Mouse (Mus musculus) erythroid progenitor cell, adult 5-6 weeks (primary cell): ENCODE measurements around the gene Foxd2. TPM values are rescaled to one million over a fixed set of nuclear protein-coding genes. Genes with fewer than 3 reads are reported as not detected.

Experiments used
- ATAC-seq: replicated peaks from 2 replicates; pipeline ENCODE4 v1.8.0; 2016; ENCODE audit warnings: moderate number of reproducible peaks, mild to moderate bottlenecking, moderate TSS enrichment, inconsistent platforms; ENCODE audit not compliant: poor library complexity, low FRiP score, severe bottlenecking
- total RNA-seq, 2 experiments: library from RNA; stranded (forward) in 1 of 2; stranded (reverse) in 1 of 2; fragments of 150-400 nt in 1 of 2; fragments of 186-747, 209-891 nt in 1 of 2; gene quantifications; 2 replicates each; pipeline versions ENCODE4 v1.2.3 to v1.2.4; 2015 to 2017; ENCODE audit warnings: low replicate concordance in 2 of 2

The Foxd2 gene
- 0.84 TPM in 1 of 2 replicates, not detected in the other for total RNA-seq (2015; ENCODE audit: low replicate concordance)
- total RNA-seq (2017; ENCODE audit: low replicate concordance) = not detected in 2 replicates

GRCm38 (mm10) chr4:114908829-114909601 is at the start of gene Foxd2:
TSS of gene Foxd2 (minus strand) at chr4:114908873.
- peak; percentile 86 for ATAC-seq

- no peak for ATAC-seq
Observed at GRCm38 (mm10) chr4:114958231-114958630, 49.6 kb upstream of the Foxd2 start.

- ATAC-seq = no peak
Observed at GRCm38 (mm10) chr4:114957403-114957802, 48.7 kb upstream of the Foxd2 start.

- no peak for ATAC-seq
Observed at GRCm38 (mm10) chr4:114953172-114953571, 44.5 kb upstream of the Foxd2 start.

- ATAC-seq = no peak
Observed at GRCm38 (mm10) chr4:114947852-114948481, 39.3 kb upstream of the Foxd2 start.

GRCm38 (mm10) chr4:114947395-114947794 is 38.7 kb upstream of the Foxd2 start:
- peak; percentile 81 for ATAC-seq

- no peak for ATAC-seq
Observed at GRCm38 (mm10) chr4:114946416-114946815, 37.7 kb upstream of the Foxd2 start.

- ATAC-seq = no peak
Observed at GRCm38 (mm10) chr4:114945021-114945420, 36.3 kb upstream of the Foxd2 start.

GRCm38 (mm10) chr4:114942583-114942982 is 33.9 kb upstream of the Foxd2 start:
- ATAC-seq = no peak

- ATAC-seq = no peak
Observed at GRCm38 (mm10) chr4:114942112-114942511, 33.4 kb upstream of the Foxd2 start.

GRCm38 (mm10) chr4:114941311-114941710 is 32.6 kb upstream of the Foxd2 start:
- no peak for ATAC-seq

GRCm38 (mm10) chr4:114938248-114938647 is 29.6 kb upstream of the Foxd2 start:
- ATAC-seq = no peak

GRCm38 (mm10) chr4:114937459-114938047 is 28.9 kb upstream of the Foxd2 start:
- ATAC-seq = no peak

- no peak for ATAC-seq
Observed at GRCm38 (mm10) chr4:114934188-114934587, 25.5 kb upstream of the Foxd2 start.

- ATAC-seq = no peak
Observed at GRCm38 (mm10) chr4:114932747-114933146, 24.1 kb upstream of the Foxd2 start.

- no peak for ATAC-seq
Observed at GRCm38 (mm10) chr4:114929155-114929554, 20.5 kb upstream of the Foxd2 start.

GRCm38 (mm10) chr4:114925917-114926312 is 17.2 kb upstream of the Foxd2 start, which contains the start of gene Foxe3:
TSS of gene Foxe3 (minus strand) at chr4:114926013.
- ATAC-seq = no peak

- no peak for ATAC-seq
Observed at GRCm38 (mm10) chr4:114924971-114925916, 16.6 kb upstream of the Foxd2 start.

- ATAC-seq = 0 out of 2 replicates have a peak, but pooled peaks have one; percentile 46
Observed at GRCm38 (mm10) chr4:114917091-114917490, 8.4 kb upstream of the Foxd2 start.

- no peak for ATAC-seq
Observed at GRCm38 (mm10) chr4:114916056-114916455, 7.4 kb upstream of the Foxd2 start.
